Mouse (Mus musculus): ENCODE measurements around the gene Bpi.

Gene Bpi

DNA sequence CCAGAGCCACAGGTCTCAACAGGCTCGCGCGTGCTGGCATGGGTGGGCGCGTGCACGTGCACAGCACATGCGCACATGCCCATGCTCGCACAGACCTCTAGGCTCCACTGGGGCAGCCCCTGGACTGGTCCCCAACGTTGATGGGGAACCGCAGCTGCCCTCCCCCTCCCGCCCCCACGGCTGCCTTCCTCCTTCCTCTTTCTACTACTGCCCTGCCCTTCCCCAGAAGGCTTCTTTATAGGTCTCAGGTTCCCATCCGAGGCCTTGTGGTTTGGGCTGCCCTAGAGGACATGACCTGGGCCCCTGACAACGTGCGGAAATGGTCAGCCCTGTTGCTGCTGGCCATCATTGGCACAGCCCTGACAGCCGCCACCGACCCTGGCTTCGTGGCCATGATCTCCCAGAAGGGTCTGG lies at the start of gene Bpi:
TSS of gene Bpi (plus strand) at position 90 of the 414 bp plus-strand sequence.
- DNase-seq, result no peak

DNA sequence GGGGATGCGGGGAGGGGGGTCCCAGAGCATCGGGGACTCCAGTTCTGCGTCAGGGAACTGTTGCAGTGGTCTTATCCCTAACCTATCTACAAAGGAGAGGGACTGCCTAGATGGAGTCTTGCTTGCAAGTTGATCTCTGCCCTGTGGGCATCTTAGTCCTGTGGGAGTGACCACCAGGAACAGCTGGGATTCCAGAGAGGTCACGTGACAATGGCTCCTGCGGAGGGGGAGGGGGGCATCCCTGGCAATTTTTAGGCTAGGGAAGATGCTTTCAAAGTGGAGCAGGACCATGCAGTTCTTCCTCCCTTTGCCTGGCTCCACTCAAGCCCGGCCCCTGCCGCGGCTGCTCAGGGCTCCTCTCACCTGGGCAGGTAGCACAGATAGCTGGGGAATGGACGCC lies 48.1 kb upstream of the Bpi start:
- DNase-seq, result peak; percentile 35

DNA sequence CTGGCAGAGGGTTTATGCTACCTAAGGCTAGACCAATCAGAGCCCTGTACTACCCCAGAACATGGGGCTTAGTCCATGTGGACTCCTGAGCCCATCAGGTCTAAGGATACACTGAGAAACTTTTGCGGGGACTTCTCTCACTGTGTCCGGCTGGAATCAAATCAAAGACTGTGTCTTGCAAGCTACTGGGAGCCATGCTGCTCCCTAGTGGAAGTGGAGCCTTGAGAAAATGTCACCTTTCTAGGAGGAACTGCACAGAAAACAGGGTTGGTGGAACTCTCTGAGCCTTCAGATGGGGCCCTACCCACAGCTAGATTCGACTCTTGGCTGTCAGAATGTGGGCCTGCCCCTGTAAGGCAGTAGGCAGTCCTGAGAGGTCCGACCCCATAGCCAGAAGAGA lies 47.4 kb upstream of the Bpi start:
- peak; percentile 43 for DNase-seq

DNA sequence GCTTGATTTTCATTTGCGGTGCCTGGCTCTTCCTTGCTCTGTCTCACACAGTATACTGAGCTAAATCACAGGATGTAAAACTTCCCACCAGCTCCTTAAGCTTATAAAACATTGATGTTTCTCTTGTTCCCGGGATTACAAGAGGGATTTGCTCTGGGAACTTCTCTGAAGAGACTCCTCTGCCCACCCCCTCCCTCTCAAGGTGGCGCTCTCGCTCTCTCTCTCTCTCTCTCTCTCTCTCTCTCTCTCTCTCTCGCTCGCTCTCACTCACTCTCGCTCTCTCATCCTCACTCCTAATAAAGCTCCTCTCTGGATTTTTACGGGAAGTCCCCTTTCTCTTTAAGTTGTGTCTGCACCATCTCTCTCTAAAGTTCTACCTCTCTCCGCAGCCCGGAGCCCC lies 46.9 kb upstream of the Bpi start:
- no peak for DNase-seq

DNA sequence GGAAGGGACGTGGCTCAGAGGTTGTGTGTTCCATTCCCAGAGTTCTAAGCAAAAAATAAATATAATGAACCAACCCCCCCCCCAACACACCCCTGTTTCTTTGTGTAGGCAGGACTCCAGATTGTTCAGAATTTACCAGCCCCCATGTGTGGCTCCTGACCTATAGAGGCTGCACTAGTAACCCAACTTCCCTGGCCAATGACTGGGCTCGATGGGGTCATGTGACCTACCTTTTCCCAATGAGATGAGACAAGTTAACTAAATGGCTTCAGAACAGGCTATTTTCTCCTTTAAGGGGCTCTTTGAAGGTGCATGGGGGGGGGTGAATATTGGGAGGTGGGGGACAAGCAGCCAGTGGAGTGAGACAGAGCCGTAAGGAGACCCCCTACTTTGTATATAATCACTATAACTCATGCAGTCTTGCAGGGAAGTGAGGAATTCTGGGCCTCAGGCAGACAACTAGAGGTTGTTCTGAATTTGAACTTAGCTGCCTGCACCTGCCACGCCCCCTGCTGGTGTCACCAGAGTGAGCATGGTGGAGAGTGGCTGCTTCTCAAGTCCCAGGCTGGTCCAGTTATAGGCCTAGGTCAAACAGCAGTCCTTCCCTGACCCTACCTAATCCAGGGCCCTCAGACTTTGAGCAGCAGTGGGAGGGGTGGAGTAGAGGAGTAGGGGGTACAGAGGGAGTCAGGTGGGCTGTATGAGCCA lies 46.0 kb upstream of the Bpi start:
- DNase-seq, result no peak

DNA sequence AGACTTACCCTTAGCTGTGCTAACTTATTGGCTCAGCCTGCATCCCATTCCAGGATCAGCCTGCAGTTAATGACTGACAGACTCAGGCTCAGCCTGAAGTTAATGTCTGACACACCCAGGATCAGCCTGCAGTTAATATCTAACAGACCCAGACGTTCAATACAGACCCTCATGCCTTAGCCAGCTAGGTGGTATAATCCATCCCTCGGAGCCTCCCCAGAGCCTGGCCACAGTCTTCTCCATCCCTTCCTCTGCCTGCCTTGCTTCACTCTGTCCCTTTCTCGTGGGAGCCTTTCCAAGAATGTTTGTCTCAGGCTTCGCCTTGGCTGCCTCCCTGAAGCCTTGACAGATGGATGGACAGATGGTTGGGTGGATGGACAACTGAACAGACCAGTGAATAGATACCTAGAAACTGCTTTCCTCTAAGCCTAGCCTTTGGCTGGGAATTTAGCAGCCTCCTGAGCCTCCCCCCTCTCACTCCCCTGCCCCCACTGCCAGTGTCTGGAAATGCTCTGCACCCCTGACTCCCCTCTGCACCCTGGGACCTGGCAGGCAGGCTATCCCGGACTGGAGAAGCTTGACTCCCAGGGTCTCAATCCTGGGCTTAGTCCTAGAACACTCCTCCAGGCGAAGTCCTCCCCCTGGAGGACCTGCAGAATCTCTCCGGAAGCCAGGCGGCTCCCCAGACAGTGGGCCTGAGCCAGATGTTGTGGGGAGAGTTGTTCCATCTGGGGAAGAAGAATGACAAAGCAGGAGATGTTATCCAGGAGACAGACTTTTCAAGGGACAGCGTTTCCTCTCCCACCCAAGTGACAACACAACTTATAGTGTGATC lies 42.4 kb upstream of the Bpi start:
- DNase-seq, result peak; percentile 68

DNA sequence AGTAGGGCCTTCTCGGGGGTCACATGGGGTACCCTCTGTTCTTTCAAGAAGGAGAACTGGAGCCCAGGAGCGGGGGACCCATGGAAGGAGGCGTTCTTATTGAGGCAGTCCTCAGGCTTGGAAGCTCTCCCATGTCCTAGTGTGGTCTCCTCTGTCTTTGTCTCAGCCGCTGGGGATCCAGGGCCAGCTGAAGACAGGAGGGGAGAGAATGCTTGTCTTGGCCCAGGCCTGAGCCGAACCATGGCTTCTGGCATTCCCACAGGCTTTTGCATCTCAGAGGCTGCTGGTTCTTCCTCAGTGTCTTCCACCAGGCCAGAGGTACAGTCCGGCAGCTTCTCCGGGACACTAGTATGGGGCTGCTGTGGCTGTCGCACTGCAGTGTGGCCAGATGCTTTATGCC lies 41.4 kb upstream of the Bpi start:
- DNase-seq, result peak; percentile 34

DNA sequence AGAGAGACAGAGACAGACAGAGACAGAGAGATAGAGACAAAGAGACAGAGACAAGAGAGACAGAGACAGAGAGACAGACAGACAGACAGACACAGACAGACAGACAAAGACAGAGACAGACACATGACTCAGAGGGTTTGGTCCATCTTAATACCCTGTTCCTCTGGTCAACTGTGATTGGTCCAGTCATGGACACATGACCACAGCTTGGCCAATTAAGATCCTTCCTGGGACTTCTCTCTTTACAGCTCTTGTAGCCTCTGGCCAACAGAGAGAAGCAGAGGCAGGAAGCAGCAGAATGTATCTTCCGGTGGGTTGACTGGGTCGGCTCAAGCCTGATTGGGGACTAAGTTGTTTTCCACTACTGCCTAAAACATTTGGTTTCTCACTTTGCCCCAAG lies 38.3 kb upstream of the Bpi start:
- no peak for DNase-seq

DNA sequence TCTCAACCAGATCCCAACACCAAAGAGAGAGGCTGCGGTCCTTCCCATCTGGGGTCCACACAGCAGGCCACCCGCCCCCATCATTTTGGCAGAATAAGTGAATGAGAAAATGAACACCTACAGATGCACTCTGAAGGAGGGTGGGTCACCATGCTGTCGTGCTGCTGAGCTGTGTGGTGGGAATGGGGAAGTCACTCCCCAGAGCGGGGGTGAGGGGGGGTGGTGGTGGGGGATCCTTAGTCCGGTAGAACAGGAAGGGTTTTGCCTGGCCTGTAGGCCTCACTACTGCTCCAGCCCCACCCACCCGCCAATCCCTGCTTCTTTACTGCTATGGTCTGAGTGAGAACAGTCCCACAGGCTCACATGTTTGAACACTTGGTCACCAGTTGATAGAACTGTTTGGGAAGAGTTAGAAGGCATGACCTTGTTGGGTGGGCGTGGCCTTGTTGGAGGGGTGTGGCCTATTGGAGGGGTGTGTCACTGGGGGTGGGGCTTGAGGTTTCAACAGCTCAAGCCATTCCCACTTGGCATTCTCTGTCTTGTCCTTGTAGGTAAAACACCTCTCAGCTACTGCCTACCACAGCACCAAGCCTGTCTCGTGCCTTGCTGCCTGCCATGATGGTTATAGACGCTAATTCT lies 36.3 kb upstream of the Bpi start:
- no peak for DNase-seq

DNA sequence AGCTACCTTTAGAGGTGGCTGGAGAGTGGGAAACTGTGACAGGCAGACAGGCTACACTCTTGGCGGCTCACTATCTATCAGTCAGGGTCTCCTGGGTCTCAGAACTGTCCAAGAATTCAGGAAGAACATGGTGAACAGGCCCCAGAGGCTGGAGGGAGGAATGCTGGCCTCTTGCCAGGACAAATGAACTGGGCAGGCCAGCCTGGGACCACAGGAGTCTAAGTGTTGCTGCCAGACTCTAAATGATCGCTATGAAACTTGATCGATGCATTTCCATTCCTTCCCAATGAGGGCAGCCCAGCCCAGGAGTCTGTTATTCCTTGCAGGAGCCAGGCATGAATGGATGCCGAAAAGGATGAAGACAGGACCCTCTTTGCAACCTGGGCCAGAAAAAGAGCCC lies 35.2 kb upstream of the Bpi start:
- peak; percentile 60 for DNase-seq

DNA sequence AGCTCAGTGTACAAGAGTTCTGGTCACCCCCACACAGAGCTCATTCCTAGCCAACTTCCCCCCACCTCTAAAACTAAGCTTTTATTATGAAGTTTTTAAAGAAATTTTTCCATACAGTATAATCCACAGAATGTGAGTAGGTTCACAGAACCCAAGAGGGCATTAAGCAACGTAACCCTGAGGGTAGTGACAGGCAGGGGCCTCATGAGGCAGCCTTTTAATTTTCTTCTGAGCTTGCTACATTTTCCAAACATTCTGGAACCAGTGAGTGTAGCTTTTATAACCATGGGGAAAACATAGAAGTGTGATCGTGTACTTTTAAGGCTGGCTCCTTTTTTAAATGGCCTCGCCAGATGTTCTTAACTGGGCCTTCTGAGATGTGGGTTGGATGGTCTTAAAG lies 34.4 kb upstream of the Bpi start:
- no peak for DNase-seq

DNA sequence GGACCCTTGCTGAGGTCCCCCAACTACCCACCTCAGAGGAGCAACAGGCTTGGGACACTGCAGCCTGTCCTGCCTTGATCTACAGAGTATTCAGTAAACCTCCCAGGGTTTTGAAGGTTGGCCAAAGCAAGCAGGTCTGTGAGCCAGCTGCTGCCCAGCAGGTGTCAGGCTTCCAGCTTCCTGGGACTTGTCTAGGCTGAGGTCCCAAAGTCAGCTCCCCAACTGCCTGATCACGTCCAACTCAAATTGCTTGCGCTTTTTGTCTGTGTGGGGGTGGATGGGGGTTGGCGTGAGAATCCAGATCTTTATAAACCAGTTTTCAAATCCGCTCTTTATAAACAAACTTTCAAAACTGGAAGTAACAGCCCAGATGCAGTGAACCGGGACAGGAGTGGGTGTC lies 32.6 kb upstream of the Bpi start:
- DNase-seq, result peak; percentile 71

DNA sequence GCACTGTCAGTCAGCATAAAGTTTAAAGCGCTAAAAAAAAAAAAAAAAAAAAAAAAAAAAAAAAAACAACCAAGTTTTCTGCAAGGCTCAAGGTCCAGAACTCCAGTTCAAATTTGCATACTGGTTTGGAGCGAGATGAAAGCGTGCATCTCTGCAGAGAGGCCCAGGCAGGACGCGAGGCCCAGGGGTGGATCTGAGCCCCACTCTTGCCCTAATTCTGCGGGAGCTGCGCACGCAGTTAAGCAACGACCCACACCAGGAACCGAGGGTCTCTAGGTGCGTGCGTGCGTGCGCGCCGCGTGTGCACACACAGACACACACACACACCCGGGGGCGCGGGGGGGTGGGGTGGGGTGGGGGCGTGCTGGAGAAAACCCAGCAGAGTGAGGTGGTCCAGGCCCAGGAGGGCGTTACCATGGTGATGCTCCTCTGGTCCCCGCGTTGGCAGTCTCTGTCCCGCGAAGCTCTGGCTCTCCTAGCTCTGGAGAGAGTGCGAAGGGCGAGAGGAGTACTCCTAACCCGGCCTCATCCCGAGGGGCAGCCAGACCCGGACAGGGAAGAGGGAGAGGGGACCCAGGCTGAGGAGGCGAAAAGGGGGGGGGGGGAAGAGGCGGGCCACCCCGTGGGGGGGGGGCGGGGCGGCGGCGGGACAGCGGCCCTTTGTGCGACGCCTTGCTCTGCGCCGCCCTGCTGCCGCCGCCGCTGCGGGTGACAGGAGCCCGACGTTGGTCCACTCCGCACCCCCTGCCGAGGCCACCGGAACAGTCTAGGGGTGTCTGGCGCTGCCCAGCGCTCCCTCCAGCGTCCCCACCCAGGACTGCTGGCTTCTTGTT lies 29.0 kb upstream of the Bpi start, which contains the start of gene D630003M21Rik:
TSS of gene D630003M21Rik (minus strand) at position 553 of the 833 bp plus-strand sequence.
- DNase-seq, result peak; percentile 56

DNA sequence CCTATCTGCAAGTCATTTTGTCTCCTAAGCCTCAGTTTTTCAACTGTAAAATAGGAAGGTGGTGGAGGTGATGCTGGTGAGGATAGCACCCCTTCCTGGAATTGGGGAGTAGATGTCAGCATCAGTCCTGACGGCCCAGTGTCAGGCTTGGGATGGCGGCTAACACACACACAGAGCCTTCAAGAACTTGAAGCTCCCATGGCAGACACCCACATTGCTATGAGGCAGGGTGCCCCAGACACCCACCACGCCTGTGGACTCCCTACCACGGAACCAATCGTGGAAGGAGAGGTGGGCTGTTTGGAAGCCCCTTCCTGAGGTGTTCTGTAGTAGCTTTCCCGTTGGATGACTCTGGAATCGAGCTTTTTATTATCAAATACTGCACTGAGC lies 28.4 kb upstream of the Bpi start:
- DNase-seq, result no peak

DNA sequence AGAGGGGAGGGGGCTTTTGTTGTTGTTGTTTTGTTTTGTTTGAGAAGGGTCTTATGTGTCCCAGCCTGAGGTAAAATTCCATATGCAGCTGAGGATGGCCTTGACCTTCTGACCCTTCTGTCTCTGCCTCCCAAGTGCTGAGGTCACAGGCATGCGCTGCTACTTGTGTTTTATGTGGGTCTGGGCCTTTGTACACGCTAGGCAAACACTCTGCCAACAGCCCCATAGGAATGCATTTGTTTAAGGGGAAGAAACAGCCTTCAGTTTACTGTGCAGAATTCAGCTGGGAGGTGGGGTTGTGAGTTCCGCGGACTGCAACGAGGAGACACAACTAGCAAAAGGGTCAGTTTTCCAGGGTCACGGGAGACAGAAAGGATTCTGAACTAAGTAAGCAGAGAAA lies 27.3 kb upstream of the Bpi start:
- no peak for DNase-seq

DNA sequence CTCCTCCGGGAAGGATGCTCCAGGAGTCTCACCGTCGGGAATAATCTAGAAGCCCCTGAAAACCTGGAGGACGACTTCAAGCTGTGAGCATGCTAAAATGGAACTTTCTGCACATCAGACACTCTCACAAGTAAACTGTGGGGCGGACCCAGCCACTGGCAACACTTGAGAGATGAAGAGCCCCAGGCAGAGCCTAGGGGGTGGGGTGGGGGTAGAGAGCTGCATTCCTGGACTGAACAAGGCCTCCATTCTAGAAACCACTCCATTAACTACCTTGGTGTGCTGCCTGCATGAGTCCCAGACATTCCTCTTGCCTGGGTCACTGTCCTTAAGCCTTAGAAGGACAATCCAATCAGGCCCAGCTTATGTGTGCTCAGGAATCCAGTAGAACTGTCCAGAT lies 26.8 kb upstream of the Bpi start:
- no peak for DNase-seq

DNA sequence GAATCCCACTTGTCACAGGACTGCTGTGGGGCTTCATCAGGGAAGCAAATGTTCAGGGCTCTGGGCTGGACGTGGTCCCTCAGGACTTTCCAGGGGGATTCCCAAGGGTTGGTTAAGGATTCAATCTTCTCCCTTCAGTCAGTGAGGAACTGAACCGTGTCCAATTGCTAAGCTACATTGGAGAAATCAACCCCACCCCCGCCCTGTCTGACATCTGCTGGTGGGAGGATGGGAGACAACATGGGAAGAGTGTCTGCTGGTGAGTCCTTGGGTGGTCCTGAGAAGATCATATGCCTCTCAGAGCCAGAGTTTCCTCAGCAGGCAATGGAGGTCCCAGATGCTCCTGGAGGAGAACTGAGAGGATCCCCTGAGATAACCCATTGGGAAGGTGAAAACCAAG lies 25.5 kb upstream of the Bpi start:
- DNase-seq, result no peak

DNA sequence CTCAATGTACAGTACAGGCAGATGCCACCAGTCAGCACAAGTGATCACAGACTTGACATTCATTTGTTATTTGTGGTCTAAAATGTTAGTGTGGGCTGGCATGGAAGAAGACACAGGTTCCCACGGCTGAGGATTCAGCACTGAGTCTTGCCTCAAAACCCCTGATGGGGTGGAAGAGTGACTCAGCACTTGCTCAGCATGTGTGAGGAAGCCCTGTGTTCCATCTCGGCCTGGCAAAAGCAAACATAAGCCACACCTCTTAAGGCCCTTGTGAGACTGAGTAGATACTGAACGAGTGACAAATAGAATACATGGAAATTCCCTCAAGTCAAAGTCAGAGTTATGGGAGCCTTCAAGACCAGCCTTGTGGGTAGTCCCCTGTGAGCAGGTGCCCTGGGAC lies 24.8 kb upstream of the Bpi start:
- DNase-seq, result no peak

DNA sequence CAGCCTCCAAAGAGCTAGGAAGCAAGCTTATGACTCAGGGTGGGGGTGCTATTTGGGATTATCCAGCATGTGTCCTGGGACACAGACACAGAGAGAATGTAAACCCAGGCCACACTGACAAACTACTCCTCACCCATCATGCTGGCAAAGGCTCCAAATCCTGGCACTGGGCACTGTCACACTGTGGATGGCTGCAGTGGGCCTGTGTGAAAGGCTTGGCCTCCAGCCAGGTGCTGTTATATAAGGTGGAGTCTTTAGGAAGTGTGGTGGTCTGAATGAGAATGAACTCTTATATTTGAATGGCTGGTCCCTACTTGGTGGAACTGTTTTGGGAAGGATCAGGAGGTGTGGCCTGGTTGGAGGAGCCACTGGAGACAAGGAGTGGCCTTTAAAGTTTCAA lies 21.2 kb upstream of the Bpi start:
- no peak for DNase-seq

DNA sequence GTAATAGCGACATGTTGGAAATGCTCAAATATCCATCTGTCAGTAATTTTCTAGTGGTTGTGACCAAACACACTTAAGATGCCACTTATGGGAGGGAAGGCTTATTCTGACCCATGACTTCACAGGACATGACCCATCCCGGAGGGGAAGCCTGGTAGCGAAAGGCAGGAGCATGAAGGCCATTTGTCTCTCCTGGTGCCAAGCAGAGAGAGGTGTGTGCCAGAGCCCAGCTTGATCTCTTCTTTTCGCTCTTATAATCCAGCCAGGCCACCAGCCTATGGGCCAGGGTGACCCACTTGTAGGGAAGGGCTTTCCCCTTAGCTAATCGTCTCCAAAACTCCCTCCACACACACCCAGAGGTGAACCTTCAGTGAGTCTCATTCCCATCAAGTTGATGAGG lies 19.8 kb upstream of the Bpi start:
- DNase-seq, result no peak

DNA sequence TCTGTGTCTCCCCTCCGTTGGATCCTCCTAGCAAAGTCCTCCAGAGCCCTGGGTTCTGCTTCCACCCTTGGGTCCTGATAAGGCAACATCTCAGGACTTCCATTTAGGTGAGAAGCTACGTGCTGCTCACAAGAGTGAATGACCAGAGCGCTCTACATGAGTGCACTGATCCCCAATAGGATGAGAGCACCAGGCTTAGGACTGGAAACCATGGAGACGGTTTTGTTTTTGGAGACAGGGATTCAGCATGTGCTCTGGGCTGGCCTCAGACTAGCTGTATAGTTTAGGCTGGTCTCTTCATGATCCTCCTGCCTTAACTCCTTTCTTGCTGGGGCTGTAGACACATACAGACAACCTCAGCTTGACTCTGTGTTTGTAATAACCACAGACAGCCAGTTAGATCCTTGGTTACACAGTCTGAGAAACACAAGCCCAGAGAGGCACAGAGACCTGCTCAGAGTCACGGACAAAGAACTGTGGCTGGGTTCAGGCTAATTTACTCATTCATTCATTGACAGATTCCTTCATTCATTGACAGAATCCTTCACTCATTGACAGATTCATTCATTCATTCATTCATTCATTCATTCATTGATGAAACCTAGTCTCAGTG lies 16.7 kb upstream of the Bpi start:
- DNase-seq, result no peak

DNA sequence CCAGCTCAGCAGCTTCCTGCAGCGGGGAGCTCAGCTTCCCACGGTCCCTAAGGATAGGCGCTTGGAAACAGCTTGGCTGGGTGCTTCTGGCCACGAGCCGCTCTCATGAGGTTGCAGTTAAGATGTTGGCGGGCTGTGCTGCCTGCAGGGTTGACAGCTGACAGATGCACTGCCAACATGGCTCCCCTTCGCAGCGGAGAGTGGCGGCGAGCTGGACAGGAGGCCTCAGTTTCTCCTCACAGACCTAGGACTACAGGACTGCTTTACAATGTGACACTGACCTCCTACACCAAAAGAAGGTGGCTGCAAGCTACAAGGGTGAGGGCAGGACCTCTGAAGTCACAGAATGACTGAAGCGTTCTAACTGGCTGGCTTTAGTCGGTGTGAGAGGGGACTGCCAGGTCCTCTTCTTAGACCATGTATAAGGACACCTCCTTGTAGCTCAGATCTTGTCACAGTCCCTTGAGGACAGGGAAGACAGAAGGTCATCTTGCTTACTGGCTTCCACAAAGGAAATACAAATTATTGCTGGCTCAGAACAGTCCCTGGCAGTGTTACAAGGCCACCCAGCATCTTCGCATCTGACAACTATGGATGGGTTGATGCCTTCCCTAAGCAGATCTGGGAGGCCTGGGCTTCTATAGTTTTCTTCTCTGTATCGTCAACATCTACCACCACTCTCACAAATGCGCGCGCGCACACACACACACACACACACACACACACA lies 15.6 kb upstream of the Bpi start:
- DNase-seq, result no peak
